Mouse (Mus musculus) brain, embryonic 14.5 days (tissue): ENCODE measurements at regions not wholly inside any gene's neighbourhood (a gene's known extent, or its start where the extent isn't known, plus 50 kb on each side); places are given as distances from the start of the nearest gene placed in this dataset.
"Not testable (repeated sequence)": the region's sequence is repeated elsewhere in the genome, so short reads cannot be mapped to it uniquely, and the experiment has no call there.

Source experiments
- DNase-seq: peaks from one replicate; pipeline ENCODE4 v3.0.0-alpha.2; 2011; ENCODE audit warnings: low read depth
- CTCF ChIP-seq: fragments of 200-500 bp; IDR thresholded peaks from 2 replicates; pipeline ENCODE4 v1.5.1; 2012; ENCODE audit warnings: inconsistent platforms, mild to moderate bottlenecking, moderate library complexity, borderline replicate concordance; ENCODE audit not compliant: insufficient read depth, insufficient read length; ENCODE audit errors: extremely low read depth
- POLR2A ChIP-seq: fragments of 200-500 bp; IDR thresholded peaks from 2 replicates; pipeline ENCODE4 v1.6.1; 2012; ENCODE audit warnings: mild to moderate bottlenecking, inconsistent platforms, borderline replicate concordance; ENCODE audit not compliant: poor library complexity, insufficient read depth, insufficient read length, severe bottlenecking; ENCODE audit errors: extremely low read depth

DNA sequence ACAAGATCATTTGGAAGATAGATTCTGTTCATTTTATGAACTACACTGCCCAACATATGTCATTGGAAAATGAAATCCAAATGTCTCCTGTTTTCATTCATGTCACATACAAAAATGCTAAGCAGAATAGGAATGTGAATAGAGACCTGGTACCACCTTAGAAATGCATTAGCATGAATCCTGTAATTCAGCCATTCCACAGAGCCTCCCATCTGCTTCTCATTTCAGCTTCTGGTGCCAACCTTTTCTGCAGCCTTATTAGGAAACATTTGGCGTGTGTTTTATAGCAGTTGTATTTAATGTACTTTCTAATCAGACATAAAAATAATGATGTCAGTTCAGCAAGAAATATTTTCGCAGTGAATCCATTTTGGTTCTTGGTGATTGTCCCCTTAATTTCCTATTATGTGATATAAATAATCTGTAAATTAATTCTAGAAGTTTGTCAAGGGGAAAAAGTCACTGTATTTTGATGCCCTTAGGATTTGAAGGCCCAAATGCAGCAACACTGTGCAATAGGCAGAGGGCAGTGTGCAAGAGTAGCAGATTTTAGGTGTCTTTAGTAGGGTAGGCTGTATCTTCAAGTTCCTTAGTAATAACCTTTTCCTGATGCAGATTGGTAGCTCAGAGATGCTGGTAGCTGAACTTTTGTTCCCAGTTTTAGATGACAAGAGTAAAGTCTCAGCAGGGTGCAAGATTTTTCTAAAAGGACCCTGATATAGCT lies 253.2 kb downstream of the Rad51ap2 start:
- DNase-seq: peak; percentile 82
- TF ChIP-seq POLR2A (no peak), CTCF (no peak)

DNA sequence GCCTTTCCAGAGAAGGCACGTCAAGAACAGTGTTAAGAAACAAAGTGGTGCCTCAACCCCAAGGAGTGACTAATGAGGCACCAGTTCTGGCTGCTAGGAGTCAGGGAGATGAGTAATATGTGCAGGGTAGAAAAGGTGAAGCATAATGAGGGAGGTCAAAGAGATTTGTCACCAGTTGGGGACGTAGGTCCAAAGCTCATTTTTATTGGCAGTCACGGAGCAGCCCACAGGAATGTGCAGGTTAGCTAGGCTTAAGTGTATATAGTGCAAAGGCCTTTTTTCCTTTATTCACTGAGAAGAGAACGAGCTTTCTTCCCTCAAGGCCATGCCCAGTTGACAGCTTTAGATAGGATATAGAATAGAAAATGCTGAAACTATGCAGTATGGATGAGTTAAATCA lies 261.8 kb downstream of the Rad51ap2 start:
- DNase-seq: no peak
- TF ChIP-seq CTCF: no peak
- no peak for TF ChIP-seq POLR2A

DNA sequence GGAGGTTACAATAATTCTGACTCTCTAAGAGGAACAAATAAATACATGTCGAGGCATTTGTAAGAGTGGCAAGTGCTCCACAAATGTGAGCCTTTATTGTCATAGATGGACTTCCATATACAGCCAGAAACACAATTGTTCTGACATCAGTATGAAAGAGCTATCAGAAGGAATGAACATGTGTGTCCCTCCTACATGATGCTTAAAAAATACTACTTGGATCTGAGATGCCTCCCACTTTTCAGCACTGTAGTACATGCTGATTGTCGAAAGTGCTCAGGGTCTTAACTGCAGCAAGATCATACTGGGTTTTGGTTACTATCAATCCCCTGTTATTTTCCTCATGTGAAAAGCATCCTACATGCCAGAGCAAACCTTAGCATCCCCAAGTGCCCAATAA lies 295.6 kb downstream of the Rad51ap2 start:
- no peak for DNase-seq
- TF ChIP-seq POLR2A: no peak
- TF ChIP-seq CTCF: no peak

DNA sequence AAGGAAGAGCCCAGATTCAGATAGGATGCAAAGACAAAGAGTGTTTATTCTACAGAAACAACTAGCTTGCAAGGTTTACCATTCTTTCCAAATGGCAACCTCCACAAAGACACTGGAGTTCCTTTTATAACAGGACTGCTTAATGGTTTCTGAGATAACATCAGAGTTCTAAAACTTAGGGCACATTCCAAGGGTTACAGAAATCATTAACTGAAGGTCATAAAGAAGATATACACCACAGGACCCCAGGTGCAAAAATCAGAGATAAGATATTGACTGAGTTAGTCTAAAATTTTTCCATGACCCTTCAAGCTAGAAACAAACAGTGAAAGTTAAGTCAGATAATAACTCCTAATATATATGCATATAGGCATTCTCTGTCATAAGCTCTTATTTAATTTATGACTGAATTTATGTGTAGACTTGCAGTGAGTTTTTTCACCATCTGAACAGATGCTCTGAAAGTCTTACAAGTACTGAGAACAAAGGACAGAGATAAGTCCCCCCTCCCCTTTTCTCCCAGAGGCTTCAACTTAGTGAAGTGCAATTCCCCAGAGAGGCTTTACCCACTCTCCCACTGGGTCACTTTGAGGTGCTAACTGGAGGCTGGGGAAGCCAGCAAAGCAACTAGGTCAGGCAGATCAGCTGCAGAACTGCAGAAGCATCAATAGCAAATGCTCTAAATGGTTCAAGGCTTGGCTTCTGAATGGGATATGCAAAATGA lies 298.5 kb downstream of the Rad51ap2 start:
- no peak for DNase-seq
- TF ChIP-seq POLR2A (no peak), CTCF (no peak)

DNA sequence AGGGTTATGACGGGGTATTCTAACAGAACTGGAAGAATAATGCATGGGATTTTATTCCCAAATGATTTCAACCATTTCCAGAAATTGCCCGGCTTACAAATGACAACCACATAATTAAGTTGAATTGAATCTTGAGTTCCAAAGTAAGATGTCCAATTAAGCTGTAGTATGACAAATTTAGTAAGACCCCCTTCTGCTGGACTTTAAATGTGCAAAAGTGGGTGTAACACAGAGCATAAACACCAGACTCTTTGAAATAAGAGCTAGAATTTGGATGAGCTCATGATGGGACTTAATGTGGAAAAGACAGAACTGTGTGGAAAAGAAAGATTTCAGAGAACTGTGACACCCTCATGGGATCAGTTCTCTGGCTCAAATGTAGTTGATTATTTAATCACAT lies 346.4 kb downstream of the Rad51ap2 start:
- TF ChIP-seq CTCF: no peak
- no peak for TF ChIP-seq POLR2A
- no peak for DNase-seq

DNA sequence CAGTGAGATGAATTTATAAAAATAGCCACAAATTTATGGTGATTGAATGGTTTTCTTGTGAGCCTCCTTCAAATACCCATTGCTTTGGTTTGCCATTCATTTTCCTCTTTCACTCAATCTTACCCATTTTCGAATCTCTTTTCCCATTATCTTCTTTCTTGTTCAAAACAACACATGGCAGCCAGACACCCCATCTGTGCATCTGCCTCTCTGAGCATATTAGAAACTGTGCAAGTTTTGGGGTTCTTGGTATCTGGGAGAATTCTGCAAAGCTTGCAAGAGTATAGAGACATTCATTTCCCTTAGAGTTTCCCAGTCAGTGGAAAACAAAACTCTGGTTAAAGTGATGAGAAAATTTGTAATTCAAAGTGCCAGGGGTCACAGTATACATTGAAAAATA lies 347.3 kb downstream of the Rad51ap2 start:
- peak; percentile 19 for DNase-seq
- TF ChIP-seq CTCF (no peak), POLR2A (no peak)

DNA sequence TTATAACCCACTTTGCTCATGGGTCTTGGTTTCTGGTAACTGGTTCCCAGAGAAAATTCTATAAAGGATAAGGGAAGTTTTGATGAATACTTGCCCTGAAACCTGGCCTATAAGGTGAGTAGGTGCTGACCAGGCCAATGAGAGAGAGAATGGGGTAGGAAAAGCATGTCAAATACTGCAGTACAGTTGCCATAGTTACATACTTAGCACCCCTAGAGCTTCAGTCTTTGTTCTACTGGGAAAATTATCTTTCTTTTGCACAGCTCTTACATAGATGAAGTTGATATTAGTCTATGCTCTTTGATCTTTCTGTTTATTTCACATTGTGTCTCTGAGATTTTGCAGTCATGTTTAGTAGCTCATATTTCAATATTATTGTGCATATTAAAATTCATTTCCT lies 373.8 kb downstream of the Rad51ap2 start:
- no peak for TF ChIP-seq CTCF
- no peak for TF ChIP-seq POLR2A
- DNase-seq: no peak

DNA sequence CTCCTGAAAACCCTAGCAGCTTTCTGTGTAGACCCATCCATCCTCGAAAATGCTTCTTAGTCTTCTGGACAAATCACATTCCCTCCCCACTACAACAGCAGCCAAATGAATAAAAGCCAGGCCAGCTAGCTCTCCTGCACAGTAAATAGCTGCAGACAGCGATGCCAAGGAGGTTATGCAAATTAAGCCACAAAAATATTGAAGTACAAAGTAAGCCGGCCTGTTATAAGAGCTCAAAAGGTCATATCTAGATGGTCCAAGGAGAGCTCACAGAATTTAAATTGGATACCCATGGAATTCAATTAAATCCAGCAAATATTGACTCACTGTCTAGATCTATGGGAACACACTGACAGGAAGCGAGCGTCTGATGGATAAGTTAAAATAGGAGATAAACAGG lies 375.4 kb downstream of the Rad51ap2 start:
- no peak for TF ChIP-seq CTCF
- TF ChIP-seq POLR2A: no peak
- DNase-seq: peak; percentile 18

DNA sequence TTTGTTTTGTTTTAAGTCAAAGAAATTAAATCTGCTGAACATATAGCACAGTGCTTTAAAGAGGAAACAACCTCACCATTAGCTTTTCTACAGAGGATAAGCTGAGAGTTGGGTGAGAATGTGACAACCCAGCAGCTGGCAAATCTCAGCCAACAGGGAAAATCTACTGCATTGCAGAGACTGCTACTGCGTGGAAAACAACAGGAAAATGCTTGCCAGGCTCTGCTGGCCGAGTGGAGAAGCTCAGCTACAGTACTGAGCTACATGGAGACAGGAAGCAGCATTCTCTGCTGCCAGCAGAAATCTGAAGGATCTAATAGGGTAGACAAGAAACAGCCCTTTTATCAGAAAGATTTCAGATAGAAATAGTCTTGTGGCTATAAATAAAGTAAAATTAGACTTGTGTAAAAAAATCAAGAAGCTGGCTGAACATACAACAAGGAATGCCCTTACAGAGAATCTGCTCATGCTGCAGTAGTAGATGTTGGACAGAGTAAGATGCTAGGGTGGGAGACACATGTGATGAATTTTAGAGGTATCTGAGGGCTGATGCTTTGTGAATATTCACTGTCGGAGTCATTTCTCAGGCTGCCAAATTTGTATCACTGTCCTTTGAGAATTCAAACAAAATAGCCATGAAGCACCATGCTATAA lies 382.1 kb downstream of the Rad51ap2 start:
- no peak for DNase-seq
- no peak for TF ChIP-seq CTCF
- no peak for TF ChIP-seq POLR2A

DNA sequence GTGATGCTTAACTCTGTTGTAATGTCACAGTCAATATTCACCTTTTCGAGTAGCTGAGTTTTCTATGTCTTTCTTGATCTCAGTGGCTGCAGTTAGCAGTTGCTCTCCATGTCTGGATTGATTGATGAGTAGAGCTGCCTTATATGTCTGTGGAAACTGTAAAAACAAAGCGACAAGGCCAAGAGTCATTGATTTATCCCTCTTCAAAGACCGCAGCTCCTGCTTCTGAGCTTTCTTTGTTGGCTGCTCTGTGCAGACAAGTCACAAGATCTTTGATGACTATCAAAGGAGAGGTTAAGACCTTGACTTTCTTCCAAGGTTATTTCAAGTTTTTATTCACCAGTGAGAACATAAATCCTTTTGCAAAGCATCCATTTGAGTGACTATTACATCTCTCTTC lies 395.2 kb downstream of the Rad51ap2 start:
- TF ChIP-seq CTCF (no peak), POLR2A (no peak)
- DNase-seq: peak; percentile 48

DNA sequence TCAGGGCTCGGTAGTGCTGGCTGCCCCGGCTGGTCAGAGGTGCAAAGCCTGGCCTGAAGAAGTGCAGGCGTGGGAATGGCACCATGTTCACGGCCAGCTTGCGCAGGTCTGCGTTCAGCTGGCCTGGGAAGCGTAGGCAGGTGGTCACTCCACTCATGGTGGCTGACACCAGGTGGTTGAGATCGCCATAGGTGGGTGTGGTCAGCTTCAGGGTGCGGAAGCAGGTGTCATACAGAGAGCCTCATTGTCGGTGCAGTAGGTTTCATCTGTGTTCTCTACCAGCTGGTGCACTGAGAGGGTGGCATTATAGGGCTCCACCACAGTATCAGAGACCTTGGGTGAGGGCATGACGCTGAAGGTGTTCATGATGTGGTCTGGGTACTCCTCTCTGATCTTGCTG lies 380.1 kb upstream of the Fam49a start:
- not testable (repeated sequence) for DNase-seq

DNA sequence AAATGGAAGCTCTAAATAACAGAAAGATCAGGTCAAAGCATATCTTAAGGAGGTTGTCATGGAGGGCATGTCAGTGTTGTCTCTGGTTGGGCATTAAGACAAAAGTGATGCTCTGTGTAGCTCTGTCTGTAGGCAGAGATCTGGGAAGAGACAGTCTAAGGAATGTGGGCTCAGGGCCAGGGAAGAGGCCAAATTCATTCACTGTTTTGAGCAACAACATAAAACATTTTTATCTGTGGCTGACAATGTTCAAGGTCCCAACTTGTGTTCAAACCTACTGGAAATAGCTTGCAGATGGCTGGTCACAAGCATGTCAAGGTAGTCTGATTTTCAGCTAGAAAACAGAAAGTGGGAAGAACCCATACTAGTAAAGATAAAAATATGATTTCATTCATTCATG lies 374.6 kb upstream of the Fam49a start:
- no peak for TF ChIP-seq CTCF
- TF ChIP-seq POLR2A: no peak
- DNase-seq: no peak

DNA sequence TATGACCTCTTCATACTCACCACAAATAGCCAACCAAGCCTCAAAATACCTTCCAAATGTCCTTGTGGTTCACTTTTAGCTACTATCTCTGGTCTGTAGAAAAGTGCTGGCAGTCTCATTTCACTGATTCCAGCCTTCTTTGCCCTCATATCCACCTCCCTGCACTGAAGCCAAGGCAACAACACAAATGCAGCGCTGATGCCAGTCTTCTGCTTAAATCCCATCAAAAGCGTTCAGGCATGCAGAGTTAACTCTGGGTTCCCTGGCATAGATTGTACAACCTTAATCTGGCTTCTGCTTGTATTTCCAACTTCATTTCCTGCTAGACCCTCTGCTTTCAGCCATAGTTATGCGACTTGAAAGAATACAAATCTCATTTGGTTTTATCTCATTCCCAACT lies 362.9 kb upstream of the Fam49a start:
- TF ChIP-seq POLR2A (no peak), CTCF (no peak)
- peak; percentile 35 for DNase-seq

DNA sequence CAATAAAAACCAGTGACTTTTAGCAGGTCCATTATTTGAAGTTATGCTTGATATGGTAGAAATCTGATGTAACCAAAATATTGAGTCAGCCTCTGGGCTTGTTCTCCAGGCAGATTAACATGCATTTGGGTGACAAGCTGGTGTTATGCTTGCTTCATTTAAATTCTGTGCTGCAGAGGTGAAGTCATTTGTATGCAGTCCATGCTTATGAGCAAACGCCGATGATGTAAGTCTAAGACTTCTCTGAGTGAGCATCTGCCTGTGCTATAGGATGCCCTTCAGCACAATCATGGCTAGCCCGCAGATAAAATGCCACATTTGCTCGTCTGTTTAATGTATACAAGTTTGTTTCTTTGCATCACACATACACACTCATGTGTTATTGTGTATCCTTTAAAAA lies 355.4 kb upstream of the Fam49a start:
- TF ChIP-seq CTCF (no peak), POLR2A (no peak)
- peak; percentile 82 for DNase-seq
